Mouse (Mus musculus): ENCODE measurements around the gene Cdkal1.

GRCm38 (mm10) chr13:29857436-29857835 is 2.0 kb upstream of the Cdkal1 start:
- TF ChIP-seq POLR2A (IDR thresholded peaks at IDR 0.05; ENCODE audit: low read depth, low read length), result no peak
- TF ChIP-seq CTCF (IDR thresholded peaks at IDR 0.05; ENCODE audit: extremely low read depth, insufficient read length, insufficient replicate concordance, low read depth, low read length), result no peak

All from small intestine, adult 2 months (tissue).